Mouse (Mus musculus) forebrain, embryonic 10.5 days (tissue): ENCODE results near the gene Nceh1. TPM values are rescaled to one million over a fixed set of nuclear protein-coding genes. Genes with fewer than 3 reads are reported as not detected.

Experiments
- DNase-seq: peaks from one replicate; pipeline ENCODE4 v3.0.0-alpha.2; 2017; ENCODE audit warnings: low spot score; ENCODE audit errors: extremely low spot score
- H3K27ac ChIP-seq: fragments of 300-500 bp; sonication (generic); 2 replicates; pipeline ENCODE4 v1.5.1; 2016; ENCODE audit warnings: mild to moderate bottlenecking
- H3K27me3 ChIP-seq: fragments of 300-500 bp; sonication (generic); 2 replicates; pipeline ENCODE4 v1.6.1; 2016; ENCODE audit warnings: mild to moderate bottlenecking; ENCODE audit not compliant: poor library complexity, severe bottlenecking
- H3K36me3 ChIP-seq: fragments of 300-500 bp; sonication (generic); replicated peaks from 2 replicates; pipeline ENCODE4 v1.6.1; 2016; ENCODE audit warnings: mild to moderate bottlenecking, moderate library complexity
- H3K4me1 ChIP-seq: fragments of 300-500 bp; sonication (generic); 2 replicates; pipeline ENCODE4 v1.6.1; 2016
- H3K4me3 ChIP-seq: fragments of 300-500 bp; sonication (generic); 2 replicates; pipeline ENCODE4 v1.5.1; 2016; ENCODE audit warnings: mild to moderate bottlenecking, moderate library complexity
- H3K9me3 ChIP-seq: fragments of 300-500 bp; sonication (generic); 2 replicates; pipeline ENCODE4 v1.6.1; 2016; ENCODE audit warnings: mild to moderate bottlenecking, moderate library complexity
- WGBS: fragments of 180-500 bp; shearing (Covaris S2); methylation state at CpG from one replicate; pipeline ENCODE4 v1.1.7; 2016; 5-methylcytosine and 5-hydroxymethylcytosine counted together
- polyA plus RNA-seq: library from polyadenylated mRNA; unstranded; fragments of >200 nt; fragmentation: Nextera tagmentation; extraction: Ambion mirVana; gene quantifications from 2 replicates; pipeline ENCODE4 v1.2.1, GENCODE M21; 2016

Nceh1 gene
- polyA plus RNA-seq = 5.0 and 5.6 TPM in 2 replicates

DNA sequence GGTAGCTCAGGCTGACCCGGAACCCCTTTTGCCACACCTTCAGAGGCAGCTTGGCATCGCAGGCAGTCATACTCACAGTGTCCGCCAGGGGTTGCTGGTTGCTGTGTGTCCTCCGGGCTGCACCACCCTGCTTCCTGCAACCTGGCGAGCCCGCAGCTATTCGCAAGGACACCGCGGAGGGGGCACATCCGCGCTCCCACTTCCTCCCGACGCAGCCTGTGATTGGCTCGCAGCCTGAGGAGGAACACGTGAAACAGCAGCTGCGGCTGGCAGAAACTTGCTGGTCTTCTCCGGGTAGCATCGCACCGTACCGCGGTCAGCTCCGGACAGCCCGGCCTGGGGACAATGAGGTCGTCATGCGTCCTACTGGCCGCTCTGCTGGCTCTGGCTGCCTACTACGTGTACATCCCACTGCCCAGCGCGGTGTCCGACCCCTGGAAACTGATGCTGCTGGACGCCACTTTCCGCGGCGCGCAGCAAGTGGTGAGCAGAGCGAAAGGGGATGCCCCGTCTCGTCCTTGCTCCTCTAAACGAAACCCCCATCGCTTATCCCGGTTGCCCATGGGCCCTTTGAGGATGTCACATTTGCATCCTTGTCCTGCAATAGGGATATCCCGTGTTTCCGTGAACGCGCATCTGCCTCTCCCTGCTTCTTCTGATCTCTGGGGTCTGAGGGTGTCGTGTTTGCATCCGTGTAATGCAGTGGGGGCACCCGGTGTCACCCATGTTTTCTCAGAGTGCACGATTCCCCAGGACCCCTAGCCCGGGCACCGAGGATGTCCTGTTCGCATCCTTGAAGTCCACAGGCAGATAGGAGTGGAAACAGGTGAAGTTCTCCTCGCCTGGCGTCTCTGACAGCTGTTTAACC lies at the start of gene Nceh1:
TSS of gene Nceh1 (plus strand) at position 233 of the 868 bp plus-strand sequence.
- DNase-seq = peak; percentile 91
- Histone ChIP-seq H3K27me3 (peaks cover 10% of the 10 kb centered on the region; the same call in 1 of the 2 replicates), H3K36me3 (no peaks in the 10 kb centered on the region), H3K27ac (peak within 1 kb of the TSS; percentile 84), H3K4me3 (peak within 1 kb of the TSS; percentile 81), H3K9me3 (no peaks in the 10 kb centered on the region), H3K4me1 (peaks cover 11% of the 10 kb centered on the region)
- 1% methylated on average over 54 of the region's 54 CpGs for WGBS

DNA sequence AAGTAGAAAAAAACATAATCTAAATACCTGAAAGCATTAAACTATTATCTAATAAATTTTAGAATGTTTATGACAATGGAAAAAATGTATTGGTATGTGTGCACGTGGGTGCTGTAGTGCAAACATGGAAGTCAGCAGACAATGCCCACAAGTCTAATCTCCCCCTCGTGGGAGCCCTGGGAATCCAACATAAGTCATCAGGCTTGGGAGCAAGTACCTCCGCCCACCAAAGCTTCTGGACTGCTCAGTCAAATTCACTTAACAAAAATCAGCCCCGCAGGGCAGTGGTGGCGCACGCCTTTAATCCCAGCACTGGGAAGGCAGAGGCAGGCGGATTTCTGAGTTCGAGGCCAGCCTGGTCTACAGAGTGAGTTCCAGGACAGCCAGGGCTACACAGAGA lies 42.7 kb upstream of the Nceh1 start:
- peaks cover 99% of the 10 kb centered on the region for H3K36me3 ChIP-seq
- H3K4me3 ChIP-seq = no peak overlapping the region
- WGBS = 92% methylated on average over 8 of the region's 8 CpGs
- no peaks in the 10 kb centered on the region for H3K9me3 ChIP-seq
- no peaks in the 10 kb centered on the region for H3K27me3 ChIP-seq
- no peak overlapping the region for H3K27ac ChIP-seq
- H3K4me1 ChIP-seq = no peaks in the 10 kb centered on the region
- no peak for DNase-seq

DNA sequence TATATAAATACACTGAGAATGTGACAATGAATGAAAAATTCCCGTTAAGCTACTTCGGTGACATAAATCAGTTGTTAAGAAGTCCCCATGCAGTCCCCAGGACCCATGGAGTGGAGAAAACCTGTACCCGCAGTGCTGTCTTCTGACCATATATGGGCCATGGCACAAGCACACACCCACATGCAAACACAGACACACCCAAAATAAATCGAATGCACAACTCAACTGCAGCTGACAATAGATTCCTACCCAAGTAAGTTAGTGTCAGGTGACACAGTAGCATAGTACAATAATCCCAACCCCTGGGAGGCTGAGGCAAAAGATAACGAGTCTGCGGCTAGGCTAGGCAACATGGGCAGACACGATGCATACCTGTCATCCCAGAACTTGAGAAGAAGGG lies 39.2 kb upstream of the Nceh1 start:
- Histone ChIP-seq H3K9me3 (no peaks in the 10 kb centered on the region), H3K27ac (no peak overlapping the region), H3K4me3 (no peak overlapping the region), H3K36me3 (peaks cover 99% of the 10 kb centered on the region), H3K27me3 (no peaks in the 10 kb centered on the region), H3K4me1 (no peaks in the 10 kb centered on the region)
- 96% methylated on average over 7 of the region's 7 CpGs for WGBS
- no peak for DNase-seq

DNA sequence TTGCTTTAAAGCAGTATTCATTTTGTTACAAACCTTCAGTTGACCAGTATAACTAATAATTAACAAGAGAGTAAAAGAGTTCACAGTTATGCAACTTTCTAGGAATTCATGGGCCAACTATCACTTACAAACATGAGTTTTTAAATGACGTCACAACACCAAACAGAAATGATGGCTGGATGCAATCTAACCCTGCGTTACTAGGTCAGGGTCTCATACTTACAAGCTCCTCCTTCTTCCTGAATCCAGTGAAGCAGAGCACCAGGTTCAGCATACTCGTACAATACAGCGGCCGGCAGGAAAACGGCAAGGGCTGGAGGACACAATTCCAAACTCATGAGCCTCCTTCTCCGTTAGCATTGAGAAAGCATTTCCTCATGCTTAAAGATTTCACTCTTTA lies 37.0 kb upstream of the Nceh1 start:
- Histone ChIP-seq H3K36me3 (peaks cover 100% of the 10 kb centered on the region), H3K27me3 (no peaks in the 10 kb centered on the region), H3K9me3 (no peaks in the 10 kb centered on the region), H3K4me3 (no peak overlapping the region), H3K27ac (no peak overlapping the region), H3K4me1 (no peaks in the 10 kb centered on the region)
- 92% methylated on average over 7 of the region's 7 CpGs for WGBS
- DNase-seq = no peak

DNA sequence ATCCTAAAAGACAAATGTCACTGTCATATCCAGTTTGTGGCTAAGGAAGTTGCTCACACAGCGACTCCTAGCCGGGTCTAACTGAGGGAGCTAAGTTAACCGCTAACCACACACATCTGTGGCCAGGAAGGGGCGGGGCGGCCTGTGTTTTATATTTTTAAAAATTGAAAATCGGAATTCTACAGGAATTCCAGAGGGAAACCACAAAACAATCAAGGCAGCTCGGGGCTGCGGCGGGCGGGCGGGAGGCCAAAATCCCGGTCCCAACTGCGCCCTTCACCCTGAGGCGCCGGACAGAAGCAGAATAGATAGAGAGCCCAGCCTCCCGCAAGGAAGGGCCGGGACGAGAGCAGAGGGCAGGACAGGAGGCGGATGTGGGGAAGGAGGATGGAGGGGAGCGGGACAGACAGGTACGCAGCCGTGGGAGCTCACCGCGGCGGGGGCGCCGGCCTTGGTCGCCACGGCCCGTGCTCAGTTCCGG lies 29.5 kb upstream of the Nceh1 start:
- Histone ChIP-seq H3K27me3 (no peaks in the 10 kb centered on the region), H3K36me3 (peaks cover 36% of the 10 kb centered on the region), H3K9me3 (no peaks in the 10 kb centered on the region), H3K4me3 (peak overlapping the region; percentile 85), H3K27ac (peak overlapping the region; percentile 97), H3K4me1 (peaks cover 39% of the 10 kb centered on the region)
- WGBS = under 1% methylated on average over 31 of the region's 31 CpGs
- DNase-seq = no peak

DNA sequence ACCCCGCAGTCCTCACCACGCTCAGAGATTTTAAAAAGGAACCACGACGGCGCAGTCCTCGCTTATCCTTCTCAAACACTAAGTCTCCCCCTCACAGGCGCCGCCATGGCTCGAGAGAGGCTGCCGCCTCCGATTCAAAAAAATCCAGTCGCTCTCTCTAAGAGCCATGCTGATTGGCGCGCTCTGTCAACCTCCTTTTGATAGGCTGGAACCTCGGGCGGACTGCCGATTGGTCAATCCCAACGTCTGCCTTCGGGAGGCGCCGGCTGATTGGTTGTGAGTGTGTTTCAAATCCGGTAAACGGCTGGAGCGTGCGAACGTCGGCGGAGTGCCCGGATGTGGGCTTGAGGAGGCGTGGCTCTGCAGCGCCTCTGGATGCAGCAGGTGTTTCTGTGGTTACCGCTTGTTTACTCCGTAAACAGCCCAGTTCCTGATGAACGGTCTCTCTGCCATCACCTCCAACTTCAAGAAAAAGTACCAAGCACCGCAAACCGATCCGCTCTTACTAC lies 29.0 kb upstream of the Nceh1 start, which contains the start of gene Ect2:
TSS of gene Ect2 (minus strand) at position 178 of the 509 bp plus-strand sequence.
- peak within 1 kb of the TSS; percentile 85 for H3K4me3 ChIP-seq
- peaks cover 40% of the 10 kb centered on the region for H3K4me1 ChIP-seq
- H3K27me3 ChIP-seq = no peaks in the 10 kb centered on the region
- no peaks in the 10 kb centered on the region for H3K9me3 ChIP-seq
- under 1% methylated on average over 37 of the region's 37 CpGs for WGBS
- H3K27ac ChIP-seq = peak within 1 kb of the TSS; percentile 97
- DNase-seq = peak; percentile 100
- peaks cover 30% of the 10 kb centered on the region for H3K36me3 ChIP-seq

DNA sequence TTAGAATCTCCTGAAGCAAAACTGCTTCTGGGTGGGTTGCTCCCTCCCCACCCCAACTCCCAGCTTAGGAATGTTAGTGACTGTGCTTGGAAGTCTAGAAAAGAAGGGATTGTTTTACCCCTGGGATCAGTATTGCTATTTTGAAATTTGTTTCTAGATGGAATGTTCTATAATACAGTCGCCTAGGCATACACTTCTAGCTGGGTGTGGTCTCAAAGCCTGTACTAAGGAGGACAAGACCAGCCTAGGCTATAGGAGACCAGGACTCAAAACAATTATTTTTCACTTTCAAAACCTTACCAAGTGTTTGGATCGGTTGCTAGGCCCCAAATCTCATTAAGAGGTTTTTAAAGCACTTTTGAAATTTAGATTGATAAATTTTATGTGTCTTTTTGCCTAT lies 28.5 kb upstream of the Nceh1 start:
- H3K4me3 ChIP-seq = peak overlapping the region; percentile 85
- H3K9me3 ChIP-seq = no peaks in the 10 kb centered on the region
- 57% methylated on average over 2 of the region's 2 CpGs for WGBS
- H3K36me3 ChIP-seq = peaks cover 25% of the 10 kb centered on the region
- H3K27me3 ChIP-seq = no peaks in the 10 kb centered on the region
- peak overlapping the region; percentile 97 for H3K27ac ChIP-seq
- no peak for DNase-seq
- H3K4me1 ChIP-seq = peaks cover 44% of the 10 kb centered on the region

DNA sequence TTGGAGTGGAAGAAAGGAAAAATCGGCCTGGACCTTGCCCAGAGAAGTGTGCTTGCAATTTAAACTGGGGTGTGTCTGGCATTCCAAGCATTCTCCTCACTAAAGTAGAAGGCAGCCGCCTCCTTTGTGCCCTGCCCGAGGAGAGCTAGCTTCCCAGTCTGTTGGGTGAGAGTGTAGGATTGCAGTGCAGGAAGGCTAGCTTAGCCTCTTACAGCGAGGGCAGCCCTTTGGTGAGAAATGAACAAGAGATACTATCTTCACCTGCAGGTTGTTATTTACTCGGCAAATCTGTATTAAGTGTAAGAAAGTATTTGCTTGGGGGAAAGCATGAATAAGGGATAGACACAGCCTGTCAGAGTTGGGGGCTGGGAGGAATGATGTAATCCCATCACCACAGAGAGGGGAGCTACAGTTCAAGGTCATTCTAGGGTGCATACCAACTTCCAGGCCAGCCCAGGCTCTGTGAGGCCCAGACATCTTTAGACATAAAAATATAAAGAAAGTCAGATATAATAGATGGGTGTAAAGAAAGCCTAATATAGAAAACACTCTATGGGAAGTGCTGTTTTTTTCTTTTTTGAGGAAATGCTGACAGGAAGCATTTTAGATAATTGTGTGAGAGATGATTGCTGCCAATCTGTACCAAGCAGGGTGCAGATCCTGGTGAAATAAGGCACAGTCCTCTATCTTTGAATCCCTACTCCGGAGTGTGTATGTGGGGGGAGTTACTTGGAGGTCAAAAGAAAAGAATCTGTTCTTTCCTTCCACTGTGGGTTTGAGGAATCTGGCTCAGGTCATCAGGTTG lies 27.5 kb upstream of the Nceh1 start:
- peaks cover 15% of the 10 kb centered on the region for H3K36me3 ChIP-seq
- H3K4me3 ChIP-seq = no peak overlapping the region
- WGBS = 18% methylated on average over 6 of the region's 6 CpGs
- peak overlapping the region; percentile 97 for H3K27ac ChIP-seq
- no peaks in the 10 kb centered on the region for H3K9me3 ChIP-seq
- H3K27me3 ChIP-seq = no peaks in the 10 kb centered on the region
- H3K4me1 ChIP-seq = peaks cover 44% of the 10 kb centered on the region
- DNase-seq = peak; percentile 60

DNA sequence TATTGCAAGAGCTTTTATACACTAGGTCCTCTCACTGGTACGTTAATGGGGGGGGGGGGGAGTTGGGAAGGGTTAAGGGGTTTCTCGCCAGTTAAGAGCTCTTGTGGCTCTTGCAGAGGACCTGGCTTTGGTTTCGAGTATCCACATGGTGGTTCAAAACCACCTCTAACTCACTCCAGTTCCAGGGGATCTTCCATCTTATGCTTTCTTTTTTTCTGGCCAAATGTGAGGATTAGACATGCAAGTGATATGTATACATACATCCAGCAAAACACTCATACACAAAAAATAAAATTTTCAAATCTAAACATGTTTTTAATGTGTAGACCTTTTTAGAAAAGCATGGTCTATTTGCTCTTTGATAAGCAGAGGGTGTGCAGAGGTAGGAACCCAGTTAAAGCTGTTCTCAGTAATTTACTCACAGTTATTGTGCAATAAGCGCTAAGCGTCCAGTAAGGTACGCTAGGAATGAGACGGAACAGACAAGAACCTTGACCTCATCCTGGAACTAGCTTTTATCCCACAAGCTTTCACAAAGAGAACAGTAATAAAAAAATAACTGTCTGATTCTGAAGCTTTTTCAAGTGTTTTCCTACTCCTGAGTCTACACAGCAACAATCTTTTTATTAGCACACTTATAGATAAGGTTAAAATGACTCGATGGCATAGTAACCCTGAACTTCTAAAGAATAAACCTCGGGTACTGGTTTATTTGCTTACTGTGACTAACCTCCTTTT lies 26.7 kb upstream of the Nceh1 start:
- no peak overlapping the region for H3K4me3 ChIP-seq
- no peaks in the 10 kb centered on the region for H3K27me3 ChIP-seq
- peak overlapping the region; percentile 97 for H3K27ac ChIP-seq
- peaks cover 43% of the 10 kb centered on the region for H3K4me1 ChIP-seq
- no peaks in the 10 kb centered on the region for H3K9me3 ChIP-seq
- peaks cover 8% of the 10 kb centered on the region for H3K36me3 ChIP-seq
- no peak for DNase-seq
- WGBS = 79% methylated on average over 9 of the region's 9 CpGs

DNA sequence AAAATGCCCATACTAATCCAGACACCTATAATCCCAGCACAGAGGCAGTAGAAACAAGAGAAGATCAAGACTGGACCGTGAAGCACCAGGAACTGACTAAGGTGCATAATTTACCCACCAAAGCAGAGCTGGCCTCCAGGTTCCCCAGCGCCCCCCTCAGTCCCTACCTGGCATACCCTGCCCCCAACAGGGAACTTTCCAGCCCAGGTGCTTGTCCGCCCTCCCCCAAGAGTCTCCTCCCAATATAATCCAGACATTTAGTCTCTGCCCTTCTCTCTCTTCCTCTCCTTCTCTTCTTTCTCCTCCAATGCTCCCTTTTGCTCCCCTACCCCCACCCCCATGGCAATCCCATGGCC lies 26.2 kb upstream of the Nceh1 start:
- no peaks in the 10 kb centered on the region for H3K9me3 ChIP-seq
- peak overlapping the region; percentile 35; the same call in 1 of the 2 replicates for H3K27ac ChIP-seq
- peaks cover 2% of the 10 kb centered on the region for H3K36me3 ChIP-seq
- H3K4me3 ChIP-seq = no peak overlapping the region
- no peak for DNase-seq
- H3K4me1 ChIP-seq = peaks cover 37% of the 10 kb centered on the region
- no peaks in the 10 kb centered on the region for H3K27me3 ChIP-seq
- WGBS = 59% methylated on average over 3 of the region's 3 CpGs

DNA sequence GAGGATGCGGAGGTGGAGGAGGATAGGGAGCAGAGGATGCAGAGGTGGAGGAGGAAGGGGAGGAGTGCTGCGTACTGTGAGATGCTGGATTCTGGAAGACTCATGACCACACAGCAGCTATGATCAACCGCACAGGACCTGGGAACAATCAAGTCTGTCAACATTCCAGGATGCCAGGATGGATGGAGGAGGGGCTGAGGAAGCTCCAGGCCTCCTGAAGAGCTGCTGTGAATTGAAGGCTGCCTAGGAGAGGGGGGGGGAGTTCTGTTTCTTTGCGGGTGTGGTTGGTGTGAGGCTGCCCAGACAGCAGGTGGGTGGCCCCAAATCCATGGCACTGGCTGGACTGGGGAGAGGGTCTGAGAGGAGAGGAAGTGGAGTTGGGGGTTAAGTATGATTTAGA lies 23.9 kb upstream of the Nceh1 start:
- H3K27ac ChIP-seq = peak overlapping the region; percentile 40; the same call in 1 of the 2 replicates
- H3K36me3 ChIP-seq = no peaks in the 10 kb centered on the region
- DNase-seq = no peak
- no peaks in the 10 kb centered on the region for H3K9me3 ChIP-seq
- H3K27me3 ChIP-seq = no peaks in the 10 kb centered on the region
- peaks cover 24% of the 10 kb centered on the region for H3K4me1 ChIP-seq
- H3K4me3 ChIP-seq = no peak overlapping the region
- WGBS = 59% methylated on average over 4 of the region's 4 CpGs
